Mouse (Mus musculus) megakaryocyte, embryonic 14.5 days (primary cell): ENCODE data around the gene Olfr1009. TPM values are rescaled to one million over a fixed set of nuclear protein-coding genes. Genes with fewer than 3 reads are reported as not detected.
"Not testable (repeated sequence)": the region's sequence is repeated elsewhere in the genome, so short reads cannot be mapped to it uniquely, and the experiment has no call there.

ENCODE experiments used
- H3K27me3 ChIP-seq: replicated peaks from 2 replicates; pipeline ENCODE3; 2012; ENCODE audit warnings: inconsistent platforms
- H3K36me3 ChIP-seq: replicated peaks from 2 replicates; pipeline ENCODE3; 2012; ENCODE audit warnings: low read length, inconsistent platforms, mixed read lengths
- H3K4me1 ChIP-seq: 2 replicates; pipeline ENCODE4 v1.6.1; 2012; ENCODE audit warnings: inconsistent platforms
- H3K4me3 ChIP-seq: replicated peaks from 2 replicates; pipeline ENCODE3; 2012; ENCODE audit warnings: moderate library complexity, mild to moderate bottlenecking, inconsistent platforms
- H3K9me3 ChIP-seq: 2 replicates; pipeline ENCODE4 v1.6.1; 2012; ENCODE audit warnings: inconsistent platforms
- FLI1 ChIP-seq: IDR thresholded peaks from 2 replicates; pipeline ENCODE4 v1.6.1; 2012; ENCODE audit warnings: low read length, inconsistent platforms, mixed read lengths
- GATA1 ChIP-seq: IDR thresholded peaks from 3 replicates; pipeline ENCODE4 v1.6.1; 2012; ENCODE audit warnings: mixed read lengths, low read length, inconsistent platforms, borderline replicate concordance
- polyA plus RNA-seq: library from polyadenylated mRNA; stranded (reverse); fragments of >175 nt; gene quantifications from 2 replicates; pipeline ENCODE4 v1.2.3, GENCODE M21; 2012; ENCODE audit warnings: low replicate concordance; ENCODE audit not compliant: insufficient read depth

Gene Olfr1009
- polyA plus RNA-seq: not detected in 2 replicates

DNA sequence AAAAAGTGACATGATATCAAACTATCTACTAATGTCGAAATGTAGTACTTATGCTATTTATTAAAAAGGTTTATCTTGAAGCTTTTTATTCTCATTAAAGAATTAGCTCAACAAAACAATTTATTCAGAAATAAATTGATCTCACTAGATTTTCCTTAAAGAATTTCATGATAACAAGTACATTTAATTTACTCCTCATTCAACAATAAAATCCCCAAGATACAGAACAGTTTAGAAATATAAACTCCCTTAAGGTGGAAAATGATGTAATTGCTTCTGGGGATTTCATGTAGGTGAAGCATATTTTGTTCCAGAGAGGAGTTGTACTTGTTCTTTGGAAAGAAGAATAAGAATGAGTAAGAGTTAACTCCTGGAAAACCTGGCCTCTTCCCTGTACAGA lies at the start of gene Olfr1009:
Olfr1009 (plus strand) TSS at position 301 of the 400 bp plus-strand sequence.
- H3K27me3 ChIP-seq: no peaks in the 10 kb centered on the region
- no peaks in the 10 kb centered on the region for H3K4me1 ChIP-seq
- no peaks in the 10 kb centered on the region for H3K36me3 ChIP-seq
- no peak for TF ChIP-seq FLI1
- TF ChIP-seq GATA1: no peak
- no peak within 1 kb of the TSS for H3K4me3 ChIP-seq
- H3K9me3 ChIP-seq: peaks cover 3% of the 10 kb centered on the region; the same call in 1 of the 2 replicates

DNA sequence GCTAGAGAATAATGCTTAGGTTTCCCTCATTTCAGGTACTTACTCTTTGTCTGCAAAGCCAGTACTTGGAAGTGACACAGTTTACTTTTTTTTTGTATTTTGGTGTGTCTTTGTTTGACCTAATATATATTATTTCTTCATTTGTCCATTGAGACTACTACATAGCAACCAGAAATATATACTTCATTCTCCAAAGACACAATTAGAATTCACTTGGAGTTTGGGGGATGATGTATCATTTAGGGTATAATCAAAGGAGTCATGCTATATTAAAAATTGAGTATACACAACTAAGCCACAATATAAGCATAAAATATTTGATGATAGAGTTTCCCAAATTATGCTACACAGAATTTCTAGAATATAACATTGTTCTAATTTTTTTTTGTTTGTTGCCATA lies 36.6 kb upstream of the Olfr1009 start, which contains the start of gene Olfr1006:
Olfr1006 (minus strand) TSS at position 101 of the 400 bp plus-strand sequence.
- H3K9me3 ChIP-seq: no peaks in the 10 kb centered on the region
- TF ChIP-seq GATA1: no peak
- TF ChIP-seq FLI1: no peak
- no peaks in the 10 kb centered on the region for H3K36me3 ChIP-seq
- H3K27me3 ChIP-seq: no peaks in the 10 kb centered on the region
- H3K4me3 ChIP-seq: no peak within 1 kb of the TSS
- no peaks in the 10 kb centered on the region for H3K4me1 ChIP-seq

DNA sequence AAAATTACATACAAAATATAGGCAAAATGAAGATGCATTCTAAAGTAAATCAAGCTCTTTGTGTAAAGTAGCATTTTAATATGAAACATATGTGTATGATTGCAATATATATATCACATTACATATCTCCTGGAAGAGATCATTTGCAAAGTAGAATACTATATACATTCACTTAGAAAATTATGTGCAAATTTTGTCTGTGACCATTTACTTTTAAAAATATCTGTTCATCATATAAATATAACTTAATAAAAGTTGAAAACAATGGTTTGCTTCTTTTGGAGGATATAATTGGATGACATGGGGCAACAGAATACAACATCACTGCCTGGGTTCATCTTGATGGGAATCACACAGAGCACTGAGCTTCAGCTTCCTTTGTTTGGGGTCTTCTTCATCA lies 26.1 kb upstream of the Olfr1009 start, which contains the start of gene Olfr1008:
Olfr1008 (plus strand) TSS at position 301 of the 400 bp plus-strand sequence.
- Histone ChIP-seq H3K27me3 (no peaks in the 10 kb centered on the region), H3K4me1 (no peaks in the 10 kb centered on the region), H3K36me3 (no peaks in the 10 kb centered on the region), H3K9me3 (peaks cover 3% of the 10 kb centered on the region), H3K4me3 (no peak within 1 kb of the TSS)
- no peak for TF ChIP-seq GATA1
- TF ChIP-seq FLI1: no peak

DNA sequence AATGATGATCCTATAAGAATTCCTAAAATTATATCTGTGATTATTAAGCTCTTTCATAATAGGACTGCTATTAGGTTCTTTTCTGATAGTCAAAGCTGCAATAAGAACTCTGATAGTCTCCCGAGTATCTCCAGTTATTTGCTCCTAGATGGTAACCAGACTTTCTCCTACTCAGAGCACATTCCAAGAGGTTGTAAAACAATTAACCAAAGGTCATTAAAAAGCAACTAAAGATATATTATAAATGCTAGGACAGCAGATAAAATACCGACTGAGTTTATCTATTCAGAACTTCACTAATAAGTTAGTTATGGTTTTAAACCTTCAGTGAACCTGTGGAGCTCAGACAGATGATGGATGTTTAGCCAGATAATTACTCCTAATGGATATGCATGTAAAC lies 4.5 kb upstream of the Olfr1009 start:
- not testable (repeated sequence) for H3K4me3 ChIP-seq, H3K9me3 ChIP-seq, H3K36me3 ChIP-seq, H3K4me1 ChIP-seq, H3K27me3 ChIP-seq

DNA sequence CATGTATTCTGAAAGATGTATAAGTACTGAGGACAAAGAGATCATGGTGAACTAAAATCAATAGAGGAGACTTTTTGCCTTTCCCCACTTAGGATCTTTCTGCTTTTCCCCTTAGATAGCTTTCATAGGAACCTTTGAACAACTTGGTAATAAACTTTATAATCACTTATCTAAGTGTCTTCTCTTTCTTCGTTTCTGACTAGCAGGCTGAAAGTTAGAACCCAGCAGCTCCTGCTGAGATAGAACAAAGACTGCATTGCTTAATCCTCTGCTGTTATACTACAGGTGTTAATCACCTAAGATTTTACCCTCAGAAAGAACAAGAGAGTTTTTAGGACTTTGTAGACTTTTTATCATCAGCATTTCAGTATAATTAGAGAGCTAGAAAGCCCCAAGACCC lies 4.1 kb upstream of the Olfr1009 start:
- H3K36me3 ChIP-seq: no peaks in the 10 kb centered on the region
- TF ChIP-seq GATA1 (no peak), FLI1 (no peak)
- no peak overlapping the region for H3K4me3 ChIP-seq
- no peaks in the 10 kb centered on the region for H3K4me1 ChIP-seq
- H3K9me3 ChIP-seq: peaks cover 10% of the 10 kb centered on the region; the same call in 1 of the 2 replicates
- H3K27me3 ChIP-seq: no peaks in the 10 kb centered on the region

DNA sequence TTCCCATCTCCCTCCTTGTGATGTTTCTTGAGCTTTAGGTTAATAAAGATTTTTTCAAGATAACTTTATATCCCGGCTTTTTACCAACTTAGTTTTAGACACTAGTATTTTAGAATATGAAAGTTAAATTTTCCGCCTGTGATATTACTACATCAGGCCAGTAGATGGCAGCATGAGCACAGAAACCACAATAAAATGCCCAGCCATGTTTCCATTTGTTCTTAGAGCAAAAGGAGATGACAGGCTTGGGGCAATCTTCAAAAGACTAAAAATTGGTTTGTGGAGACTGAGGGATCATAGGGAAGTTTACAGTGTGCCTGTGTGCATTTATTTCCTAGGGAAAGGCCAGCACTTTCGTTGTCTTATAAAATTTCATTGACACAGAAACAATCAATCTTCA lies 10.6 kb downstream of the Olfr1009 start:
- Histone ChIP-seq H3K4me1 (no peaks in the 10 kb centered on the region; the same call in 1 of the 2 replicates), H3K9me3 (no peaks in the 10 kb centered on the region), H3K36me3 (no peaks in the 10 kb centered on the region), H3K27me3 (no peaks in the 10 kb centered on the region), H3K4me3 (peak overlapping the region; percentile 59)
- TF ChIP-seq GATA1 (no peak), FLI1 (no peak)

DNA sequence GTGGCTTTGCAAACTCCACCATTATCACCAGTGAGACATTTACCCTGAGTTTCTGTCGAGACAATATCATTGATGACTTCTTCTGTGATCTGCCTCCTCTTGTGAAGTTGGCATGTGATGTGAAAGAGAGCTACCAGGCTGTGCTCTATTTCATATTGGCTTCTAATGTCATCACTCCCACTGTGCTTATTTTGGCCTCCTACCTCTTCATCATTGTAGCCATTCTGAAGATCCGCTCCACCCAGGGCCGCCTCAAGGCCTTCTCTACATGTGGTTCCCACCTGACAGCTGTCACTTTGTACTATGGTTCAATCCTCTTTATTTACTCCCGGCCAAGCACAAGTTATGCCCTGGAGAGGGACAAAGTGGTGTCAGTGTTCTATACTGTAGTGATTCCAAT lies 38.6 kb downstream of the Olfr1009 start:
- no peak overlapping the region for H3K4me3 ChIP-seq
- no peak for TF ChIP-seq FLI1
- TF ChIP-seq GATA1: no peak
- no peaks in the 10 kb centered on the region for H3K4me1 ChIP-seq
- no peaks in the 10 kb centered on the region for H3K27me3 ChIP-seq
- H3K36me3 ChIP-seq: no peaks in the 10 kb centered on the region
- no peaks in the 10 kb centered on the region for H3K9me3 ChIP-seq

DNA sequence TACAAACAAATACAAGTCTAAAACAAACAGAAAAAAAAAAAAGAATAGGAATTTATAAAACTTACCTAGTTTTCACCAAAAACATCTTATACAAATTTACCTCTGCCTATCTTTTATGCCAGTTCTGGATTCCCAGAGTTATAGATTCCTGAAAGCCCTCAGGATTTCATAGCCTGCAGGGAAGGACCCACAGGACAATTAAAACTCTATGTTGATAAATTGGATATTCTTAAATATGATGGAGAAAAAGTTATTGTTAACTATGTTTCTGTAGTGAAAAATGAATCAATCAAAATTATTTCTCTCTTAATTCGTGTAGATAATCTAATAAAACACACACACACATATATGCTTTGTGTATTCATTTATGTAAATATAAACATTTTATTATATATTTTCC lies 47.4 kb downstream of the Olfr1009 start, which contains the start of gene Olfr1012:
Olfr1012 (minus strand) TSS at position 101 of the 400 bp plus-strand sequence.
- Histone ChIP-seq H3K4me1 (no peaks in the 10 kb centered on the region), H3K9me3 (no peaks in the 10 kb centered on the region; the same call in 1 of the 2 replicates), H3K27me3 (no peaks in the 10 kb centered on the region), H3K4me3 (no peak within 1 kb of the TSS), H3K36me3 (no peaks in the 10 kb centered on the region)
- TF ChIP-seq GATA1 (no peak), FLI1 (no peak)

DNA sequence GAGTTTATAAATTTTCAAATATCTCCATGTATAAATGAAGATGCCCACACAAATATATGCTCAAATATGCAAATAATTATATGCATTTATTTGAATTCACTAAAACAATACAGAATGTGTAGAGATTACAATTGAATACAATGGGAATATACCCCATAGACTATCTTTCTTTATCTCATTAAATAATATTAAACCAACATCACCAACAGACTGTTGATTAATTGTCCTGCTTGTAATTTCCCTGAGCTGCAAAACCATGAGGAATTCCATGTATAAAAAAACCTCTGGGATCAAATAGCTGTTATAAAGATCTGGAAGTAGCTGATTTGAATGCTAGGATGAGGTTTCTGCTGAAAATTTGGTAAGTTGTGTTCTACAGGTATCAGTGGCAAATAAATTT lies 51.6 kb downstream of the Olfr1009 start, which contains the start of gene Olfr1013:
Olfr1013 (plus strand) TSS at position 301 of the 400 bp plus-strand sequence.
- no peak within 1 kb of the TSS for H3K4me3 ChIP-seq

DNA sequence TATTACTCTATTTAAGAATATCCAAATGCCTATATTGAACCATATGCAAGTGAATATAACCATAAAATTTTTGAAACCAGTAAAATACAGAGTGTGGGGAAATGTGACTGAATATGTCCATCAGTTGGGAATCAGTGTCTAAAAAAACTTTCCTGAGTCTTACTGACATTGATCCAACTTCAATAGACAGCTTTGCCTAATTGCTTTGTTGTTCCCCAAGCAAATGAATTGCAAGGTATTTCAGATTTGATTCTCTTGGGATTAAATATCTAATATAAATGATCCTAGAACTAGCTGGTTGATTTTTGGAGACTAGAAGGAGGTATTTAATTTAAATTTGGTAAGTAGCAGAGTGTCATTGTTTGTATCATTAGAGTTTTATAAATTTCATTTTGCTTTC lies 57.2 kb downstream of the Olfr1009 start, which contains the start of gene Olfr1014:
Olfr1014 (plus strand) TSS at position 301 of the 400 bp plus-strand sequence.
- TF ChIP-seq GATA1: no peak
- no peak for TF ChIP-seq FLI1
- Histone ChIP-seq H3K36me3 (no peaks in the 10 kb centered on the region), H3K4me1 (no peaks in the 10 kb centered on the region), H3K27me3 (no peaks in the 10 kb centered on the region), H3K4me3 (no peak within 1 kb of the TSS), H3K9me3 (no peaks in the 10 kb centered on the region)

More for the DNA sequence above, 51.6 kb downstream of the Olfr1009 start, which contains the start of gene Olfr1013:
- Histone ChIP-seq H3K9me3 (no peaks in the 10 kb centered on the region), H3K27me3 (no peaks in the 10 kb centered on the region), H3K4me1 (no peaks in the 10 kb centered on the region), H3K36me3 (no peaks in the 10 kb centered on the region)
- TF ChIP-seq GATA1 (no peak), FLI1 (no peak)

Other genes starting within 250 kb of the Olfr1009 start
- not detected in 2 replicates for gene 4833423E24Rik, start 196.4 kb upstream of the Olfr1009 start, polyA plus RNA-seq
- gene Olfr996, start 136.2 kb upstream of the Olfr1009 start, polyA plus RNA-seq: not detected in 2 replicates
- gene Olfr998, start 126.5 kb upstream of the Olfr1009 start, polyA plus RNA-seq: 3.0 TPM in 1 of 2 replicates, not detected in the other
- gene Olfr1000, start 103.5 kb upstream of the Olfr1009 start, polyA plus RNA-seq: not detected in 2 replicates
- not detected in 2 replicates for gene Olfr1002, start 64.7 kb upstream of the Olfr1009 start, polyA plus RNA-seq
- gene Olfr154, start 51.0 kb upstream of the Olfr1009 start, polyA plus RNA-seq: not detected in 2 replicates
- not detected in 2 replicates for gene Olfr1006, start 36.7 kb upstream of the Olfr1009 start, polyA plus RNA-seq
- not detected in 2 replicates for gene Olfr1008, start 26.0 kb upstream of the Olfr1009 start, polyA plus RNA-seq
- not detected in 2 replicates for gene Olfr1012, start 47.3 kb downstream of the Olfr1009 start, polyA plus RNA-seq
- gene Olfr1013, start 51.7 kb downstream of the Olfr1009 start, polyA plus RNA-seq: 0.03 TPM in 1 of 2 replicates, not detected in the other
- gene Olfr1014, start 57.3 kb downstream of the Olfr1009 start, polyA plus RNA-seq: not detected in 2 replicates
- not detected in 2 replicates for gene Olfr1015, start 66.6 kb downstream of the Olfr1009 start, polyA plus RNA-seq
- gene Olfr1016, start 87.1 kb downstream of the Olfr1009 start, polyA plus RNA-seq: not detected in 2 replicates
- gene Olfr1018, start 103.1 kb downstream of the Olfr1009 start, polyA plus RNA-seq: not detected in 2 replicates
- not detected in 2 replicates for gene Olfr1019, start 130.1 kb downstream of the Olfr1009 start, polyA plus RNA-seq
- gene Olfr1020, start 131.6 kb downstream of the Olfr1009 start, polyA plus RNA-seq: not detected in 2 replicates
- gene Olfr1022, start 153.2 kb downstream of the Olfr1009 start, polyA plus RNA-seq: not detected in 2 replicates
- not detected in 2 replicates for gene Olfr1023, start 170.2 kb downstream of the Olfr1009 start, polyA plus RNA-seq
- gene Olfr1024, start 189.6 kb downstream of the Olfr1009 start, polyA plus RNA-seq: not detected in 2 replicates
- gene Olfr1025-ps1, start 199.8 kb downstream of the Olfr1009 start, polyA plus RNA-seq: not detected in 2 replicates
- not detected in 2 replicates for gene Olfr1026, start 206.1 kb downstream of the Olfr1009 start, polyA plus RNA-seq
- not detected in 2 replicates for gene Olfr1028, start 235.0 kb downstream of the Olfr1009 start, polyA plus RNA-seq